Comparison of ENCODE assay signal across 14 mouse cellular contexts in the genomic region with DNA sequence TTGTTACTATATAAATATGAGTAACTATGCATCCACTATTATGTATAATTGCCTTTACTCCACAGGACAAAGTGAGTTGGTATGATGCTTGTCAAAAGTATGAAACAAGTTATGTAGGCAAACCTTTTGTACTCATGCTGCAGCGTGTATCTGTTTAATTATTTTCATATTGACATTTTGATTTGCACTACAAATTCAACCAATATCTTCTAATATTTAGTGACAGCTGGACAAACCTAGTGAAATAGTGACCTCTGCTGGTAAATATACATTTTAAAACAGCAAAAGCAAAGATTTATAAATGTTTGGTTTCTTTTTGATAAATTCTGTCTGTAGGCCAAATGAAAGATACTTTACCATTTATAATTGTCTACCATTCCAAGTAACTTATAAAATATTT. TPM values are rescaled to one million over a fixed set of nuclear protein-coding genes. Genes with fewer than 3 reads are reported as not detected.
A peak's percentile ranks its signal among the peaks of the same experiment; 100 is the strongest.
DNase-seq lines count a peak whose midpoint lies in the region; ATAC-seq and TF ChIP-seq lines count a peak whose summit lies in the region.
"Had no signal": no experiment of that assay in that cellular context is flagged by ENCODE, and none has a peak within 500 bp of the region (broad histone marks: within the 10 kb centered on the region; RNA-seq: fewer than 3 reads in every experiment).

No protein-coding gene starts in this region.

- H3K9me3 ChIP-seq in intestine, postnatal 0 days (ENCODE audit: control insufficient read depth), result no peaks in the 10 kb centered on the region
- H3K9me3 ChIP-seq in intestine, embryonic 16.5 days (ENCODE audit: control insufficient read depth, low read length), result no peaks in the 10 kb centered on the region
- H3K9me3 ChIP-seq in midbrain, embryonic 11.5 days (ENCODE audit: control insufficient read depth, low read length), result no peaks in the 10 kb centered on the region
- no peaks in the 10 kb centered on the region for H3K9me3 ChIP-seq in midbrain, embryonic 15.5 days
- H3K9me3 ChIP-seq: midbrain, embryonic 12.5 days; neural tube, embryonic 15.5 days had no signal

- no peak overlapping the region for H3K4me2 ChIP-seq in intestine, postnatal 0 days (replicated peaks; ENCODE audit: low read depth)
- H3K4me2 ChIP-seq in intestine, embryonic 16.5 days (ENCODE audit: low read depth, low read length), result no peak overlapping the region
- no peak overlapping the region for H3K4me2 ChIP-seq in midbrain, embryonic 11.5 days
- no peak overlapping the region for H3K4me2 ChIP-seq in midbrain, embryonic 15.5 days
- H3K4me2 ChIP-seq: midbrain, embryonic 12.5 days; neural tube, embryonic 15.5 days had no signal

- TF ChIP-seq CTCF in intestine, postnatal 0 days (IDR thresholded peaks at IDR 0.05; ENCODE audit: low read depth), result peak; percentile 58

- peak; percentile 60 for DNase-seq in midbrain, embryonic 11.5 days (ENCODE audit: low spot score, missing footprints)
- DNase-seq in Muller cell, postnatal 12 days (ENCODE audit: inconsistent ontology term), result peak; percentile 23
- no peak for DNase-seq in cerebellum, adult 11 months
- DNase-seq in B cell, adult 2 months, result no peak
- DNase-seq: cerebellum, postnatal 25 days; heart, postnatal 4 days; kidney, adult 8-10 months had no signal

- no peak for ATAC-seq in intestine, postnatal 0 days
- no peak for ATAC-seq in intestine, embryonic 16.5 days
- ATAC-seq in midbrain, embryonic 11.5 days (ENCODE audit: low FRiP score), result no peak
- ATAC-seq in midbrain, embryonic 15.5 days (replicated peaks), result no peak
- ATAC-seq in megakaryocyte progenitor cell, adult 5-6 weeks (replicated peaks; ENCODE audit: poor library complexity), result peak; percentile 48

- no peak overlapping the region for H3K9ac ChIP-seq in intestine, postnatal 0 days (ENCODE audit: low read depth, low read length)
- H3K9ac ChIP-seq in intestine, embryonic 16.5 days (ENCODE audit: low read depth, low read length), result no peak overlapping the region
- H3K9ac ChIP-seq in midbrain, embryonic 11.5 days (ENCODE audit: low read length), result no peak overlapping the region
- no peak overlapping the region for H3K9ac ChIP-seq in midbrain, embryonic 15.5 days
- H3K9ac ChIP-seq: midbrain, embryonic 12.5 days; neural tube, embryonic 15.5 days had no signal

- 50% methylated on average over 1 of the region's 1 CpGs for WGBS in intestine, postnatal 0 days
- 61% methylated on average over 1 of the region's 1 CpGs for WGBS in intestine, embryonic 16.5 days
- 71% methylated on average over 1 of the region's 1 CpGs for WGBS in midbrain, embryonic 11.5 days
- 45% methylated on average over 1 of the region's 1 CpGs for WGBS in midbrain, embryonic 15.5 days

- H3K4me3 ChIP-seq in intestine, postnatal 0 days (ENCODE audit: low read depth, low read length), result no peak overlapping the region
- H3K4me3 ChIP-seq in intestine, embryonic 16.5 days (ENCODE audit: low read length), result no peak overlapping the region
- no peak overlapping the region for H3K4me3 ChIP-seq in midbrain, embryonic 11.5 days (ENCODE audit: low read depth, low read length)
- H3K4me3 ChIP-seq in midbrain, embryonic 15.5 days, result no peak overlapping the region
- H3K4me3 ChIP-seq: erythroblast, embryonic 14.5 days; midbrain, embryonic 12.5 days; neural tube, embryonic 15.5 days had no signal

- peaks cover 24% of the 10 kb centered on the region for H3K36me3 ChIP-seq in intestine, postnatal 0 days (ENCODE audit: control insufficient read depth, insufficient read depth)
- H3K36me3 ChIP-seq in intestine, embryonic 16.5 days (ENCODE audit: control insufficient read depth, insufficient read depth, low read length), result 0 out of 2 replicates have a peak, but pooled peaks cover 3% of the 10 kb centered on the region
- H3K36me3 ChIP-seq in midbrain, embryonic 11.5 days (ENCODE audit: control insufficient read depth, insufficient read depth, low read length), result no peaks in the 10 kb centered on the region
- no peaks in the 10 kb centered on the region for H3K36me3 ChIP-seq in midbrain, embryonic 15.5 days (replicated peaks)
- H3K36me3 ChIP-seq: neural tube, embryonic 15.5 days had no signal

- no peak overlapping the region for H3K27ac ChIP-seq in intestine, postnatal 0 days (ENCODE audit: low read depth, low read length)
- no peak overlapping the region for H3K27ac ChIP-seq in intestine, embryonic 16.5 days (ENCODE audit: low read length)
- H3K27ac ChIP-seq in midbrain, embryonic 11.5 days (ENCODE audit: low read depth, low read length), result no peak overlapping the region
- no peak overlapping the region for H3K27ac ChIP-seq in midbrain, embryonic 15.5 days
- H3K27ac ChIP-seq: midbrain, embryonic 12.5 days; neural tube, embryonic 15.5 days had no signal

- no peaks in the 10 kb centered on the region for H3K27me3 ChIP-seq in intestine, postnatal 0 days (replicated peaks; ENCODE audit: control insufficient read depth, insufficient read depth, low read length)
- H3K27me3 ChIP-seq in intestine, embryonic 16.5 days (replicated peaks; ENCODE audit: control insufficient read depth, insufficient read depth, low read length), result no peaks in the 10 kb centered on the region
- H3K27me3 ChIP-seq in midbrain, embryonic 11.5 days (ENCODE audit: control insufficient read depth, insufficient read depth, low read length), result no peaks in the 10 kb centered on the region
- H3K27me3 ChIP-seq in midbrain, embryonic 15.5 days (replicated peaks), result no peaks in the 10 kb centered on the region
- H3K27me3 ChIP-seq: midbrain, embryonic 12.5 days; neural tube, embryonic 15.5 days had no signal

- H3K4me1 ChIP-seq in intestine, postnatal 0 days (replicated peaks; ENCODE audit: control insufficient read depth, insufficient read depth, low read length), result no peaks in the 10 kb centered on the region
- H3K4me1 ChIP-seq in intestine, embryonic 16.5 days (ENCODE audit: control insufficient read depth, insufficient read depth, low read length), result no peaks in the 10 kb centered on the region
- H3K4me1 ChIP-seq in midbrain, embryonic 11.5 days (ENCODE audit: control insufficient read depth, insufficient read depth, low read length), result no peaks in the 10 kb centered on the region
- no peaks in the 10 kb centered on the region for H3K4me1 ChIP-seq in midbrain, embryonic 15.5 days
- H3K4me1 ChIP-seq: midbrain, embryonic 12.5 days; neural tube, embryonic 15.5 days had no signal

RNA-seq across cellular contexts. Expression of a gene that starts 55.5 kb away (rescaled TPM):
- polyA plus RNA-seq in intestine, postnatal 0 days (2015; fragmentation: Nextera tagmentation; extraction: Ambion mirVana), result 9.0 and 9.1 TPM in 2 replicates
- polyA plus RNA-seq in intestine, embryonic 16.5 days (2015; fragmentation: Nextera tagmentation; extraction: Ambion mirVana), result 8.4 and 9.0 TPM in 2 replicates
- polyA plus RNA-seq in midbrain, embryonic 11.5 days (2014; fragmentation: Nextera tagmentation; extraction: Ambion mirVana), result 3.8 and 4.6 TPM in 2 replicates
- 1.9 TPM in 2 replicates for polyA plus RNA-seq in midbrain, embryonic 15.5 days (2015; fragmentation: Nextera tagmentation; extraction: Ambion mirVana)
- total RNA-seq in megakaryocyte progenitor cell, adult 5-6 weeks (2015), result 1.1 TPM in 2 replicates
- 1.2 and 1.3 TPM in 2 replicates for total RNA-seq in megakaryocyte progenitor cell, adult 5-6 weeks (2017)
- polyA plus RNA-seq: erythroblast, embryonic 14.5 days had no signal

Comparison
In these comparisons a context has a peak if more than half of its experiments do, and no peak if none do; other contexts are left out.
1. DNase-seq: peak in midbrain, embryonic 11.5 days (single experiment) and Muller cell, postnatal 12 days (single experiment); none in cerebellum, adult 11 months (single experiment) and B cell, adult 2 months (0 of 2).